Mouse (Mus musculus) retina, postnatal 1 day (tissue): Measurements from ENCODE around the gene Nr2f6.

ENCODE experiments used
- DNase-seq: peaks from one replicate; pipeline ENCODE4 v3.0.0-alpha.2; 2012

Gene Nr2f6

GRCm38 (mm10) chr8:71381421-71381970, at the start of gene Nr2f6:
Nr2f6 (minus strand) TSS chr8:71381960.
- DNase-seq = peak; percentile 82

- no peak for DNase-seq
Observed at GRCm38 (mm10) chr8:71422121-71422520, 40.4 kb upstream of the Nr2f6 start.

- no peak for DNase-seq
Observed at GRCm38 (mm10) chr8:71411535-71412273, 29.9 kb upstream of the Nr2f6 start.

- no peak for DNase-seq
Observed at GRCm38 (mm10) chr8:71408231-71408630, 26.5 kb upstream of the Nr2f6 start.

GRCm38 (mm10) chr8:71407441-71407840, 25.7 kb upstream of the Nr2f6 start:
- DNase-seq = no peak

- DNase-seq = peak; percentile 83
Observed at GRCm38 (mm10) chr8:71406099-71407015, 24.6 kb upstream of the Nr2f6 start.

GRCm38 (mm10) chr8:71405401-71406098, 23.8 kb upstream of the Nr2f6 start, which contains the start of gene Ankle1:
Ankle1 (plus strand) TSS chr8:71406010.
- peak; percentile 95 for DNase-seq

GRCm38 (mm10) chr8:71404951-71405351, 23.2 kb upstream of the Nr2f6 start:
- peak; percentile 49 for DNase-seq

GRCm38 (mm10) chr8:71404011-71404410, 22.3 kb upstream of the Nr2f6 start:
- DNase-seq = no peak

- DNase-seq = no peak
Observed at GRCm38 (mm10) chr8:71403107-71403885, 21.5 kb upstream of the Nr2f6 start.

- DNase-seq = no peak
Observed at GRCm38 (mm10) chr8:71402446-71402964, 20.7 kb upstream of the Nr2f6 start.

- DNase-seq = no peak
Observed at GRCm38 (mm10) chr8:71401454-71401853, 19.7 kb upstream of the Nr2f6 start.

GRCm38 (mm10) chr8:71400826-71401225, 19.1 kb upstream of the Nr2f6 start:
- no peak for DNase-seq

- no peak for DNase-seq
Observed at GRCm38 (mm10) chr8:71397701-71398100, 15.9 kb upstream of the Nr2f6 start.

GRCm38 (mm10) chr8:71396639-71397305, 15.0 kb upstream of the Nr2f6 start, which contains the start of gene Babam1:
Babam1 (plus strand) TSS chr8:71396861.
- DNase-seq = peak; percentile 98

GRCm38 (mm10) chr8:71395629-71396028, 13.9 kb upstream of the Nr2f6 start, which contains the start of gene Ushbp1:
Ushbp1 (minus strand) TSS chr8:71395802.
- DNase-seq = no peak

- no peak for DNase-seq
Observed at GRCm38 (mm10) chr8:71395071-71395470, 13.3 kb upstream of the Nr2f6 start.

GRCm38 (mm10) chr8:71394481-71394880, 12.7 kb upstream of the Nr2f6 start:
- no peak for DNase-seq

- DNase-seq = peak; percentile 89
Observed at GRCm38 (mm10) chr8:71392871-71393270, 11.1 kb upstream of the Nr2f6 start.

GRCm38 (mm10) chr8:71392391-71392790, 10.6 kb upstream of the Nr2f6 start:
- no peak for DNase-seq

- no peak for DNase-seq
Observed at GRCm38 (mm10) chr8:71391696-71392095, 9.9 kb upstream of the Nr2f6 start.
